Mouse (Mus musculus) forebrain, embryonic 16.5 days (tissue): ENCODE measurements around the gene Ybx1. TPM values are rescaled to one million over a fixed set of nuclear protein-coding genes. Genes with fewer than 3 reads are reported as not detected.

Experiments used
- ATAC-seq: fragments of 200-750 bp; cut with Nextera tagmentation; 2 replicates; pipeline ENCODE4 v1.8.0; 2017; ENCODE audit warnings: mild to moderate bottlenecking, moderate library complexity
- H3K27ac ChIP-seq: fragments of 300-500 bp; sonication (generic); 2 replicates; pipeline ENCODE4 v1.5.1; 2014; ENCODE audit warnings: low read length, control low read depth
- H3K27me3 ChIP-seq: fragments of 300-500 bp; sonication (generic); replicated peaks from 2 replicates; pipeline ENCODE4 v1.6.1; 2014; ENCODE audit warnings: low read length; ENCODE audit not compliant: control insufficient read depth, insufficient read depth
- H3K36me3 ChIP-seq: fragments of 300-500 bp; sonication (generic); 2 replicates; pipeline ENCODE4 v1.6.1; 2014; ENCODE audit not compliant: control insufficient read depth, insufficient read depth
- H3K4me1 ChIP-seq: fragments of 300-500 bp; sonication (generic); replicated peaks from 2 replicates; pipeline ENCODE4 v1.6.1; 2014; ENCODE audit warnings: low read length; ENCODE audit not compliant: control insufficient read depth, insufficient read depth
- H3K4me2 ChIP-seq: fragments of 300-500 bp; sonication (generic); 2 replicates; pipeline ENCODE4 v1.6.1; 2014; ENCODE audit warnings: mild to moderate bottlenecking, low read length, control low read depth
- H3K4me3 ChIP-seq: fragments of 300-500 bp; sonication (generic); replicated peaks from 2 replicates; pipeline ENCODE4 v1.5.1; 2014; ENCODE audit warnings: mild to moderate bottlenecking, low read length, control low read depth
- H3K9ac ChIP-seq: fragments of 300-500 bp; sonication (generic); replicated peaks from 2 replicates; pipeline ENCODE4 v1.6.1; 2014; ENCODE audit warnings: low read depth, low read length, control low read depth
- H3K9me3 ChIP-seq: fragments of 300-500 bp; sonication (generic); 2 replicates; pipeline ENCODE4 v1.6.1; 2016; ENCODE audit warnings: low read length; ENCODE audit not compliant: control insufficient read depth
- WGBS: fragments of 180-500 bp; shearing (Covaris S2); extraction: QIAGEN DNeasy Blood & Tissue Kit; methylation state at CpG from one replicate; pipeline ENCODE4 v1.1.7; 2014; 5-methylcytosine and 5-hydroxymethylcytosine counted together
- polyA plus RNA-seq: library from polyadenylated mRNA; unstranded; fragments of >200 nt; fragmentation: Nextera tagmentation; extraction: Ambion mirVana; gene quantifications from 2 replicates; pipeline ENCODE4 v1.2.1, GENCODE M21; 2015

The Ybx1 gene
- polyA plus RNA-seq, 1 experiment from 2014 or later, result 731 TPM

GRCm38 (mm10) chr4:119257083-119257482 lies 37.3 kb downstream of the Ybx1 start:
- 82% methylated on average over 6 of the region's 6 CpGs for WGBS
- no peak overlapping the region for H3K27ac ChIP-seq
- H3K36me3 ChIP-seq, result no peaks in the 10 kb centered on the region
- no peaks in the 10 kb centered on the region for H3K9me3 ChIP-seq
- H3K9ac ChIP-seq, result no peak overlapping the region
- H3K4me2 ChIP-seq, result no peak overlapping the region
- H3K27me3 ChIP-seq, result no peaks in the 10 kb centered on the region
- H3K4me3 ChIP-seq, result no peak overlapping the region
- no peak for ATAC-seq
- H3K4me1 ChIP-seq, result peaks cover 17% of the 10 kb centered on the region

- Histone ChIP-seq H3K9ac (peak within 1 kb of the TSS; percentile 27; the same call in 1 of the 2 replicates), H3K4me1 (peaks cover 17% of the 10 kb centered on the region), H3K36me3 (no peaks in the 10 kb centered on the region), H3K4me2 (no peak within 1 kb of the TSS), H3K27me3 (no peaks in the 10 kb centered on the region), H3K4me3 (no peak within 1 kb of the TSS), H3K9me3 (no peaks in the 10 kb centered on the region), H3K27ac (peak within 1 kb of the TSS; percentile 48; the same call in 1 of the 2 replicates)
- ATAC-seq, result no peak
- WGBS, result 67% methylated on average over 12 of the region's 12 CpGs
Measured at GRCm38 (mm10) chr4:119255351-119255750, 39.1 kb downstream of the Ybx1 start, which contains the start of gene Cldn19. Cldn19 (plus strand) TSS chr4:119255414.

DNA sequence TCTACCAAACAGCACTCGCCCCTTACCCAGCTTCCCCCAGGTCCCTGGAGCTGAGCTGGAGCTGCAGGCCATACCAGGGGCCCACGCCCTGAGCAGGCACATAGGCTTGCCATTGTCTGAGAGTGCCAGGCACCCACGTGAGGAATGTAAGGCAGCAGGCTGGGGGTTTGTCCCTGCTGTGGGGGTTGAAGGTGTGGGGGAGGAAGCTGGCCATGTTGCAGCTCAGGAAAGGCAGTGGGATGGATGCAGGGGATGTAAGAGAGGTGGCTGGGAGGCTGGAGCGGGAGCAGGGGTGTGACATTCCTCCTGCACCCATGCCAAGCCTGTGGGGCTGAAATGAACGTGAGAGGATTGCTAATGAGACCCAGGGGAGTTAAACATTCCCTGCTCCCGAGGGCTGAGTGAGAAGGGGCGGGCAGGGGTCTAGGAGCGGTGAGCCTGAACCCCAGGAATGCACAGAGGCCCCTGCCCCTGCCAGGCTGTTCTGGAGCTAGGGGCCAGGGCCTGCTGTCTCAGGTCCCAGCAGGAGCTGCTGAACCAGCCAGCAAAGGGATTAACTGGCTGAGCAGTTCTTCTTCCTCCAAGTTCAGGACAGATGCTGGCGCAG lies 40.3 kb downstream of the Ybx1 start:
- WGBS, result 9% methylated on average over 9 of the region's 9 CpGs
- Histone ChIP-seq H3K4me1 (peaks cover 17% of the 10 kb centered on the region), H3K27ac (peak overlapping the region; percentile 48; the same call in 1 of the 2 replicates), H3K9me3 (no peaks in the 10 kb centered on the region), H3K4me3 (no peak overlapping the region), H3K4me2 (no peak overlapping the region), H3K27me3 (no peaks in the 10 kb centered on the region), H3K9ac (0 out of 2 replicates have a peak overlapping the region, but pooled peaks have one; percentile 27), H3K36me3 (no peaks in the 10 kb centered on the region)
- ATAC-seq, result peak; percentile 79

GRCm38 (mm10) chr4:119252025-119252808 lies 42.2 kb downstream of the Ybx1 start:
- no peak overlapping the region for H3K27ac ChIP-seq
- no peak overlapping the region for H3K4me3 ChIP-seq
- H3K36me3 ChIP-seq, result no peaks in the 10 kb centered on the region
- H3K9ac ChIP-seq, result no peak overlapping the region
- H3K4me2 ChIP-seq, result no peak overlapping the region
- ATAC-seq, result no peak
- WGBS, result 76% methylated on average over 7 of the region's 7 CpGs
- H3K9me3 ChIP-seq, result no peaks in the 10 kb centered on the region
- peaks cover 18% of the 10 kb centered on the region for H3K4me1 ChIP-seq
- no peaks in the 10 kb centered on the region for H3K27me3 ChIP-seq

GRCm38 (mm10) chr4:119248407-119248965 lies 45.9 kb downstream of the Ybx1 start:
- Histone ChIP-seq H3K36me3 (peaks cover 2% of the 10 kb centered on the region; the same call in 1 of the 2 replicates), H3K9ac (no peak overlapping the region), H3K4me2 (no peak overlapping the region), H3K4me3 (no peak overlapping the region), H3K27me3 (no peaks in the 10 kb centered on the region), H3K27ac (no peak overlapping the region), H3K4me1 (peaks cover 18% of the 10 kb centered on the region), H3K9me3 (no peaks in the 10 kb centered on the region)
- no peak for ATAC-seq
- 73% methylated on average over 11 of the region's 11 CpGs for WGBS

DNA sequence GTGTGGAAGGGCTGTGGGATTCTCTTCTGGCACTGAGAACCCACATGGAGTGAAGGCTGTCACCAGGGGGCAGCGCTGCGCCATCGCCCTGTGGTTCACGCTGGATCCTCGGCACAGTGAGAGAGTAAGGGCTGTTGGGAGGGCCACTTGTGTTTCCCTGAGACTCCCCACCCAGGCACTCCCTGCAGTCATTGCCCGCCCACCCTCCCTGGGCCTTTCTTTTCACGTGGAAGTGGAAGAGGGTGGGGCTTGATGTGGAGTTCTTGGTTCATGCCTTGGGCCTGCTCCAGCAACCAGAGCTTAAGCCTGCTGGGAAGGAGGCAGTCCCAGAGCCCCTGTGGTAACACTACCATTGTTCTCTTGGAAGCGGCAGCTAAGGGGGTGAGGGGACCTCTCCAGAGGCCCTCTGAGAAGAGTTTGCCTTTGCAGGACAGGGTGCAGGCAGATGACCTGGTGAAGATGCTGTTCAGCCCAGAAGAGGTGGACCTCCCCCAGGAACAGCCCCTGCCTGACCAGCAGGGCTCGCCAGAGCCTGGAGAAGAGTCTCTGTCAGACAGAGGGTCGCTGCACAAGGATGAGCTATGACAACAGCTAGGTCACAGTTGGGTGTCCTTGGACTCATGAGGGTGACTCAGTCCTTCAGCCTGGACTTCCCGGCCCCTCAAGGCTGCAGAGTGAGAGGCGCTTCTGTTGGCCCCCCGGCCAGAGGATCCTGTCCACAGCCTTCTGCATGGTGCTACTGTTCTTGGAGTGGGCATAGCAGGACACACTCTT lies 46.8 kb downstream of the Ybx1 start:
- H3K27ac ChIP-seq, result no peak overlapping the region
- H3K4me3 ChIP-seq, result no peak overlapping the region
- no peaks in the 10 kb centered on the region for H3K27me3 ChIP-seq
- H3K36me3 ChIP-seq, result peaks cover 2% of the 10 kb centered on the region; the same call in 1 of the 2 replicates
- ATAC-seq, result peak; percentile 69
- WGBS, result 24% methylated on average over 13 of the region's 13 CpGs
- peaks cover 18% of the 10 kb centered on the region for H3K4me1 ChIP-seq
- H3K4me2 ChIP-seq, result no peak overlapping the region
- no peaks in the 10 kb centered on the region for H3K9me3 ChIP-seq
- H3K9ac ChIP-seq, result no peak overlapping the region

- no peaks in the 10 kb centered on the region for H3K27me3 ChIP-seq
- H3K27ac ChIP-seq, result no peak overlapping the region
- H3K4me2 ChIP-seq, result no peak overlapping the region
- WGBS, result 71% methylated on average over 14 of the region's 14 CpGs
- H3K4me3 ChIP-seq, result no peak overlapping the region
- H3K9me3 ChIP-seq, result no peaks in the 10 kb centered on the region
- ATAC-seq, result no peak
- peaks cover 18% of the 10 kb centered on the region for H3K4me1 ChIP-seq
- H3K36me3 ChIP-seq, result peaks cover 2% of the 10 kb centered on the region; the same call in 1 of the 2 replicates
- no peak overlapping the region for H3K9ac ChIP-seq
Measured at GRCm38 (mm10) chr4:119246688-119247225, 47.6 kb downstream of the Ybx1 start.

- Histone ChIP-seq H3K36me3 (peaks cover 2% of the 10 kb centered on the region; the same call in 1 of the 2 replicates), H3K4me2 (no peak overlapping the region), H3K4me1 (peaks cover 18% of the 10 kb centered on the region), H3K4me3 (no peak overlapping the region), H3K9ac (peak overlapping the region; percentile 9; the same call in 1 of the 2 replicates), H3K27ac (no peak overlapping the region), H3K27me3 (no peaks in the 10 kb centered on the region), H3K9me3 (no peaks in the 10 kb centered on the region)
- 73% methylated on average over 9 of the region's 9 CpGs for WGBS
- no peak for ATAC-seq
Measured at GRCm38 (mm10) chr4:119245961-119246360, 48.4 kb downstream of the Ybx1 start.
